Mouse (Mus musculus) spleen, postnatal 4 days (tissue): ENCODE results near the gene Ntrk2.
A peak's percentile ranks its signal among the peaks of the same experiment; 100 is the strongest.

ENCODE experiments used
- DNase-seq, 2 experiments: peaks; one replicate each; pipeline ENCODE4 v3.0.0; 2022; ENCODE audit warnings: low spot score in 2 of 2

The Ntrk2 gene

GRCm38 (mm10) chr13:58806397-58806892 is at the start of gene Ntrk2:
Gene Ntrk2 (plus strand): TSS chr13:58806569.
- DNase-seq, result peak; percentile 31 to 67

- no peak for DNase-seq
Observed at GRCm38 (mm10) chr13:58761003-58761630, 45.3 kb upstream of the Ntrk2 start.

- no peak for DNase-seq
Observed at GRCm38 (mm10) chr13:58768258-58768657, 38.1 kb upstream of the Ntrk2 start.

GRCm38 (mm10) chr13:58769438-58769837 is 36.9 kb upstream of the Ntrk2 start:
- no peak for DNase-seq

GRCm38 (mm10) chr13:58779261-58779660 is 27.1 kb upstream of the Ntrk2 start:
- DNase-seq, result no peak

GRCm38 (mm10) chr13:58786476-58786875 is 19.9 kb upstream of the Ntrk2 start:
- DNase-seq, result no peak

GRCm38 (mm10) chr13:58790741-58791140 is 15.6 kb upstream of the Ntrk2 start:
- no peak for DNase-seq

- no peak for DNase-seq
Observed at GRCm38 (mm10) chr13:58797386-58797785, 9.0 kb upstream of the Ntrk2 start.

GRCm38 (mm10) chr13:58801291-58801690 is 5.1 kb upstream of the Ntrk2 start:
- no peak for DNase-seq

- DNase-seq, result no peak
Observed at GRCm38 (mm10) chr13:58803882-58804281, 2.5 kb upstream of the Ntrk2 start.

GRCm38 (mm10) chr13:58805833-58806232 is 536 bp upstream of the Ntrk2 start:
- DNase-seq, result no peak

GRCm38 (mm10) chr13:58806896-58807628 is 693 bp downstream of the Ntrk2 start:
- DNase-seq, result no peak

- DNase-seq, result no peak
Observed at GRCm38 (mm10) chr13:58807629-58808363, 1.4 kb downstream of the Ntrk2 start.

- no peak for DNase-seq
Observed at GRCm38 (mm10) chr13:58808381-58808821, 2.0 kb downstream of the Ntrk2 start.

- no peak for DNase-seq
Observed at GRCm38 (mm10) chr13:58809930-58810329, 3.6 kb downstream of the Ntrk2 start.

- DNase-seq, result no peak
Observed at GRCm38 (mm10) chr13:58824752-58825151, 18.4 kb downstream of the Ntrk2 start.

GRCm38 (mm10) chr13:58826356-58827197 is 20.2 kb downstream of the Ntrk2 start:
- no peak for DNase-seq

GRCm38 (mm10) chr13:58831999-58832398 is 25.6 kb downstream of the Ntrk2 start:
- no peak for DNase-seq

GRCm38 (mm10) chr13:58834726-58835125 is 28.4 kb downstream of the Ntrk2 start:
- DNase-seq, result no peak

GRCm38 (mm10) chr13:58836891-58837290 is 30.5 kb downstream of the Ntrk2 start:
- DNase-seq, result no peak

GRCm38 (mm10) chr13:58838110-58838509 is 31.7 kb downstream of the Ntrk2 start:
- no peak for DNase-seq
